Mouse (Mus musculus): ENCODE results near the gene Zdhhc7. TPM values are rescaled to one million over a fixed set of nuclear protein-coding genes. Genes with fewer than 3 reads are reported as not detected.

The Zdhhc7 gene
- polyA plus RNA-seq (2016; fragmentation: Nextera tagmentation; extraction: Ambion mirVana) = 28.3 and 30.2 TPM in 2 replicates

DNA sequence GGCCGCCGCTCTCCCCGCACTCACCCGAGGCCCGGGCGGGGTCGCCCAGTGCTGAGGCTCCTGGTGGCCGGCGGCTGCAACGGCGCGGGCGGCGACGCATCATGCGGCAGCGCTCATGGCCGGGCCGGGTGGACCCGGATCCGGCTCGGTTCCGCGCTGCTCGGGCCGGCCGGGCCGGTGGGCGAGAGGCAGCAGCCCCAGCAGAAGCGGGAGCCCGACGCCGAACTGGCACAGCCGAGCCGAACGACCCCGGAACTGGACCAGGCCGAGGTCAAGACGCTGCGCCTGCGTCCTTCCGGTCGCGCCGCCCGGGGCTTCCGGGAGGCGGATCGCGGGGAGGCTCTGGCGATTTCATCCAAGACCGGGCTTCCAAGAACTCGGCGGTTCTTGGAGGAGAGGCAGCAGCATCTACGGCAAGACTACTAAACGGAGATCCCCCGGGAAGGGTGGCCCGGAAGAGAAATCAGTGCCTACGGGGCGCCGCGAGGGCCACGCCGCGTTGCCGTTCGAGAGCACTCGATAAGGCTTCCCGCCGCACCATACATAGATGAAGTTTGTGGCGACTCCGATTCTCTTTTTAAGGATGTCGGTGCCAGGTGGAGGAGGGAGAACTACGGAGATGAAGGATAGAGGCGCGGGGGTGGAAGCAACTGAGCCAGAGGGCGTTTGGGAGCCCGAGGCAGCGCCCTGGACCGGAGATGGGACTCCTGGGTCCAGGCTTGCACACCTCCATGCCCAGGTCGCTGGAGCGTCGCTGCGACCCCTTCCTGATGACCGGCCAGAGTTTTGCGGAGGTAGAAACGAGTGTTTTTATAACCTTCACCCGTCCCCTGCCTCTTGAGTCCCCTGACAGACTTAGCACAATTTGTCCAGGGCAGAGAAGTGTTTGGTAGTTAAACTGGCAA, at the start of gene Zdhhc7:
TSS of gene Zdhhc7 (minus strand) at position 415 of the 905 bp plus-strand sequence.
- no peaks in the 10 kb centered on the region for H3K27me3 ChIP-seq (ENCODE audit: poor library complexity, severe bottlenecking)
- no peaks in the 10 kb centered on the region for H3K9me3 ChIP-seq
- peak within 1 kb of the TSS; percentile 92 for H3K27ac ChIP-seq
- peak; percentile 73 for DNase-seq (ENCODE audit: extremely low spot score, low spot score)
- H3K4me1 ChIP-seq = peaks cover 38% of the 10 kb centered on the region
- WGBS = under 1% methylated on average over 86 of the region's 88 CpGs
- H3K36me3 ChIP-seq (replicated peaks) = peaks cover 7% of the 10 kb centered on the region; the same call in 1 of the 2 replicates
- H3K4me3 ChIP-seq = peak within 1 kb of the TSS; percentile 97

DNA sequence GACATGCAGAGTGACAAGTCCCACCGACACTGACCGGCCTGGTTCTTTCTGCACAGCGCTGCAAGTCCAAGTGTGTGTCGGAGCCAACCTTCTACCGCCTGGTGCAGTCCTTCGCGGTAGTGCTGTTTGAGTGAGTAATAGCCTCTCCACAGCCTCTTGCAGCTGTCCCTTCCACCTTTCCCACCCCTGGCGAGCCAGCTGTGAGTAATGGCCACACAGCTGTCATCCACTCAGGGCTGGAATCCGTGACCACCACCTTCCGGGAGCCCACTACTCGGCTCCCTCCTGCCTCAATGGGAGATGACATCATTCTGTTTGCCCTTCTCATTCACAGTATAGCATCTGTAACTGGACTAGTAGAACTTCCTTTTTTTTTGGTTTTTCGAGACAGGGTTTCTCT, 48.7 kb upstream of the Zdhhc7 start:
- peaks cover 36% of the 10 kb centered on the region for H3K27me3 ChIP-seq (ENCODE audit: poor library complexity, severe bottlenecking)
- no peak overlapping the region for H3K4me3 ChIP-seq
- no peaks in the 10 kb centered on the region for H3K9me3 ChIP-seq
- WGBS = 83% methylated on average over 12 of the region's 12 CpGs
- peaks cover 36% of the 10 kb centered on the region for H3K4me1 ChIP-seq
- no peak overlapping the region for H3K27ac ChIP-seq
- no peak for DNase-seq (ENCODE audit: extremely low spot score, low spot score)
- no peaks in the 10 kb centered on the region for H3K36me3 ChIP-seq (replicated peaks)

DNA sequence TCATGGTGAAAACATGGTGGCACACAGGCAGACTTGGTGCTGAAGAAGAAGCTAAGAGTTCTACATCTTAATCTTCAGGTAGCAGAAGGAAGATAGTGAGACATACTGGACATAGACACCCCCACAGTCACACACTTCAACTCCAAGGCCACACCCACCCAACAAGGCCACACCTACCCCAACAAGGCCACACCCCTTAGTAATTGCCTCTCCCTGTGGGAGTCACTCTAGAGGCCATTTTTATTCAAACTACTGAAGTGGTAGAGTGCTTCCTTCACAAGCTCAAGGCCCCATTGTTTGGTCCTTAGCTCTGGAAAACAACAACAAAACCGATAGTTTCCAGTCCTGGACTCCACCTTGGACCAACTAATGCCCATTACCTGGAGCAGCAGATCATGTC, 44.8 kb upstream of the Zdhhc7 start:
- no peaks in the 10 kb centered on the region for H3K9me3 ChIP-seq
- DNase-seq (ENCODE audit: extremely low spot score, low spot score) = no peak
- H3K27ac ChIP-seq = no peak overlapping the region
- H3K4me1 ChIP-seq = peaks cover 33% of the 10 kb centered on the region
- H3K27me3 ChIP-seq (ENCODE audit: poor library complexity, severe bottlenecking) = peaks cover 10% of the 10 kb centered on the region; the same call in 1 of the 2 replicates
- H3K4me3 ChIP-seq = no peak overlapping the region
- H3K36me3 ChIP-seq (replicated peaks) = no peaks in the 10 kb centered on the region
- WGBS = 84% methylated on average over 1 of the region's 1 CpGs

DNA sequence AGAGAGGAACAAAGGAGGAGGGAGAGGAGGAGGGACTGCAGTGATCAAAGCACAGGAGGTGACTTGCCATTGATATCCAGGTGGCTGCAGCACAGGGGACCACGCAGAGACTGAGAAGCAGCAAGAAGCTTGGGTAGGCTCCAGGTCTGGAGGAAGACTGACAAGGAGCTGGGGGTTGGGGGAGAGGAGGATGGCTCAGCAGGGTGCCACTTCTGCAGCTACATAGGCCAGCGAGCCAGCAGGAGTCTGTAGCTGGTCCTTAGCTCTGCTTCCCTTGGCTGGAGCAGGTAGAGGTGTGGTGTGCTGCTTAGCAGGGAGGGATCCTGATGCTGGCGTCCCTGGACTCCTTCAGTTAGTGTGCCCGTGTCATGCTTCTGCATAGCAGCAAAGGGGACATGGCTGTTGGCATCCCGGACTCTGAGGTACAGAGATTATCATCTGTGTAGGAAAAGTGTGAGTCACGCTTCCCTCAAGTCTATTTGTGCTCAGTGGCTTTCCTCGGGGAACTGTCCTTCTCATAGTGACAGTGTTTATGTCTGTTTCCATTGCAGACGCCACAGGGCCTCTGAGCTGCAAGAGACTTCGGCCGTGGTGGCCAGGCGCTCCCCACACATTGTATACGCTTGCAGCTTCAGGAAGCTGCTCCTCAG, 43.5 kb upstream of the Zdhhc7 start:
- Histone ChIP-seq H3K9me3 (no peaks in the 10 kb centered on the region), H3K27ac (peak overlapping the region; percentile 80), H3K4me1 (peaks cover 30% of the 10 kb centered on the region), H3K36me3 (replicated peaks) (no peaks in the 10 kb centered on the region), H3K4me3 (no peak overlapping the region; the same call in 1 of the 2 replicates), H3K27me3 (ENCODE audit: poor library complexity, severe bottlenecking) (no peaks in the 10 kb centered on the region)
- WGBS = 66% methylated on average over 12 of the region's 12 CpGs
- DNase-seq (ENCODE audit: extremely low spot score, low spot score) = no peak

GRCm38 (mm10) chr8:120143911-120144651, 42.8 kb upstream of the Zdhhc7 start:
- Histone ChIP-seq H3K4me3 (no peak overlapping the region), H3K9me3 (no peaks in the 10 kb centered on the region), H3K4me1 (peaks cover 30% of the 10 kb centered on the region), H3K27me3 (ENCODE audit: poor library complexity, severe bottlenecking) (no peaks in the 10 kb centered on the region), H3K27ac (peak overlapping the region; percentile 80), H3K36me3 (replicated peaks) (no peaks in the 10 kb centered on the region)
- WGBS = 73% methylated on average over 15 of the region's 15 CpGs
- no peak for DNase-seq (ENCODE audit: extremely low spot score, low spot score)

- H3K9me3 ChIP-seq = no peaks in the 10 kb centered on the region
- peaks cover 38% of the 10 kb centered on the region for H3K4me1 ChIP-seq
- no peak overlapping the region for H3K4me3 ChIP-seq
- 80% methylated on average over 3 of the region's 3 CpGs for WGBS
- H3K27me3 ChIP-seq (ENCODE audit: poor library complexity, severe bottlenecking) = no peaks in the 10 kb centered on the region
- H3K27ac ChIP-seq = peak overlapping the region; percentile 48; the same call in 1 of the 2 replicates
- DNase-seq (ENCODE audit: extremely low spot score, low spot score) = no peak
- no peaks in the 10 kb centered on the region for H3K36me3 ChIP-seq (replicated peaks)
These were observed 39.5 kb upstream of the Zdhhc7 start for GRCm38 (mm10) chr8:120140769-120141168.

DNA sequence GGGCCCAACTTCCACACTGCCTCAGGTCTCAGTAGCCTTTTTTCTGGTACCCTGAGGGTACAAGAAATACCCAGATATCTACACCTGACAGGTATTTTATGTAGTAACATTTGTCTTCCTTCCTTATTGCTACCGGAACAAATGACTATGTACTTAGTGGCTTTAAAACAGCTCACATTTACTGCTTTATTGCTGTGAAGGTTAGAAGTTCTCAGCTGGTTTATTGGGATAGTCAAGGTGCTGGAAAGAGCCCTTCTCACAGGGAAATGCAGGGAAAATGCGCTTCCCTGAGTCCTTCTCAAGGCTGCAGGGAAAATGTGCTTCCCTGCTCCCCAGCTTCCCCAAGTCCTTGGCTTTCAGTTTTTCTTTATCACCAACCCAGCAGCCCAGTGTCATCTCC, 37.7 kb upstream of the Zdhhc7 start:
- no peak overlapping the region for H3K4me3 ChIP-seq
- DNase-seq (ENCODE audit: extremely low spot score, low spot score) = no peak
- no peaks in the 10 kb centered on the region for H3K9me3 ChIP-seq
- no peaks in the 10 kb centered on the region for H3K27me3 ChIP-seq (ENCODE audit: poor library complexity, severe bottlenecking)
- WGBS = 96% methylated on average over 2 of the region's 2 CpGs
- no peak overlapping the region for H3K27ac ChIP-seq
- H3K4me1 ChIP-seq = peaks cover 22% of the 10 kb centered on the region
- no peaks in the 10 kb centered on the region for H3K36me3 ChIP-seq (replicated peaks)

DNA sequence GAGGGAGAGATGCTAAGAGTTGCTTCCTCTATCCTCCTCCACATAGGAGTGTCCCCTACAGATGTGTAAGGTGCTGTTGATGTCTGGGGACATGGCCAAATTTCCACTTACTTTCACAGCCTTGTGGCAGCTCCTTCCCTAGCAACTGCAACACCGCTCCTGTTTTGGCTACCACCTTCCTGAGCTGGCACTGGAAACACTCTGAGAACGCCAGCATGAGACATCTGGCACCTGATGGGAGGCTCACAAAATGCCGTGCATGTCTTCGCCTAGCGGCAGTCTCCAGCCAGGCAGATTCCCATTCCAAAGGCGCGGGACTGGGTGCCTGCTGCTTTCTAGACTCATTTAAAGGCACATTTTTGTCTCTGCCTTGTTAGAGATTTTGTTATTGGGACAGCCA, 35.3 kb upstream of the Zdhhc7 start:
- 70% methylated on average over 7 of the region's 7 CpGs for WGBS
- H3K27me3 ChIP-seq (ENCODE audit: poor library complexity, severe bottlenecking) = no peaks in the 10 kb centered on the region
- H3K9me3 ChIP-seq = no peaks in the 10 kb centered on the region
- no peak overlapping the region for H3K27ac ChIP-seq
- H3K4me1 ChIP-seq = peaks cover 12% of the 10 kb centered on the region
- DNase-seq (ENCODE audit: extremely low spot score, low spot score) = no peak
- H3K4me3 ChIP-seq = no peak overlapping the region
- no peaks in the 10 kb centered on the region for H3K36me3 ChIP-seq (replicated peaks)

GRCm38 (mm10) chr8:120135687-120136086, 34.4 kb upstream of the Zdhhc7 start:
- Histone ChIP-seq H3K4me1 (peaks cover 17% of the 10 kb centered on the region), H3K27ac (no peak overlapping the region), H3K4me3 (no peak overlapping the region), H3K27me3 (ENCODE audit: poor library complexity, severe bottlenecking) (no peaks in the 10 kb centered on the region; the same call in 1 of the 2 replicates), H3K36me3 (replicated peaks) (no peaks in the 10 kb centered on the region), H3K9me3 (no peaks in the 10 kb centered on the region)
- 92% methylated on average over 7 of the region's 7 CpGs for WGBS
- no peak for DNase-seq (ENCODE audit: extremely low spot score, low spot score)

GRCm38 (mm10) chr8:120133169-120133568, 31.9 kb upstream of the Zdhhc7 start:
- no peak for DNase-seq (ENCODE audit: extremely low spot score, low spot score)
- no peaks in the 10 kb centered on the region; the same call in 1 of the 2 replicates for H3K9me3 ChIP-seq
- WGBS = 87% methylated on average over 7 of the region's 7 CpGs

DNA sequence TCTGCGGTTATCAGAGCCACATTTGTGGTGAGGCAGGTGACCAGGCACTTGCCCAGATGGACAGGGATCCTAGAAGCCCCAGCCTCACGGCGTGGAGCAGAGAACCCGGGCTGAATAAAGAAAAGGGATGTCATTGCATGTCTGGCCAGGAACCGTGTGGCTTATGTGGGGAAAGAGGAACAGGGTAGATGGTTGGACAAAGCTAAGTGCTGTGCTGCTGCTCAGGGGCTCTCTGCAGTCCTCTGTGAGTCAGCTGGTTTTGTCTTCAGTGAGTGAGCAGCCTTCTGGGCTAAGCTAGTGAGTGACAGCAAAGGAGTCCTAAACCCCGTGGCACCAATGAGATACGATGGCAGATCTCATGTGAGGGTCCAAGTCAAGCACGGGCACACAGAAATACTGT, 29.9 kb upstream of the Zdhhc7 start:
- 89% methylated on average over 8 of the region's 8 CpGs for WGBS
- Histone ChIP-seq H3K4me3 (no peak overlapping the region), H3K27me3 (ENCODE audit: poor library complexity, severe bottlenecking) (peaks cover 13% of the 10 kb centered on the region), H3K4me1 (peaks cover 46% of the 10 kb centered on the region), H3K9me3 (no peaks in the 10 kb centered on the region; the same call in 1 of the 2 replicates), H3K27ac (peak overlapping the region; percentile 15; the same call in 1 of the 2 replicates), H3K36me3 (replicated peaks) (no peaks in the 10 kb centered on the region)
- no peak for DNase-seq (ENCODE audit: extremely low spot score, low spot score)

More at GRCm38 (mm10) chr8:120133169-120133568, 31.9 kb upstream of the Zdhhc7 start:
- no peak overlapping the region for H3K4me3 ChIP-seq
- H3K27me3 ChIP-seq (ENCODE audit: poor library complexity, severe bottlenecking) = no peaks in the 10 kb centered on the region; the same call in 1 of the 2 replicates
- H3K27ac ChIP-seq = no peak overlapping the region
- no peaks in the 10 kb centered on the region for H3K36me3 ChIP-seq (replicated peaks)
- peaks cover 34% of the 10 kb centered on the region for H3K4me1 ChIP-seq

DNA sequence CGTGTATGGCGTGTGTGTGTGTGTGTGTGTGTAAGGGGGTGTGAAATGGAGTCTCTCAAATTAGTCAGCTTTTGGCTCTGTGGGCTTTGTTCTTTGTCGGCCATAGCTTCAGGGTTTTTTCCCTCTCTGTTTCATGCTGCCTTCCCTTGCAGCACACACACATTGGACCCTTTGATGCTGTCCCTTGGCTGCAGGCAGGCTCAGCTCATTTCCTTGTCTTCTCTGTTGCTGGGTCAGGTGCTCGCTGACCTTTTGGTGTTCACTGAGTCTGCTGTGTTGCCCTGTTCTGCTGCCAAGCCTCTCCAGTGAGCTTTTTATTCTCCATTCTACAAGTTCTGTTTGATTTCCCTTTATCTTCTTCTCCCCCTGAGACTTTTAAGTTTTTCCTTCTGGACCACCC, 28.3 kb upstream of the Zdhhc7 start:
- H3K27me3 ChIP-seq (ENCODE audit: poor library complexity, severe bottlenecking) = peaks cover 13% of the 10 kb centered on the region
- 45% methylated on average over 4 of the region's 4 CpGs for WGBS
- DNase-seq (ENCODE audit: extremely low spot score, low spot score) = no peak
- no peaks in the 10 kb centered on the region; the same call in 1 of the 2 replicates for H3K9me3 ChIP-seq
- peak overlapping the region; percentile 73 for H3K27ac ChIP-seq
- no peak overlapping the region for H3K4me3 ChIP-seq
- H3K4me1 ChIP-seq = peaks cover 62% of the 10 kb centered on the region
- no peaks in the 10 kb centered on the region for H3K36me3 ChIP-seq (replicated peaks)
